In the genomic region with DNA sequence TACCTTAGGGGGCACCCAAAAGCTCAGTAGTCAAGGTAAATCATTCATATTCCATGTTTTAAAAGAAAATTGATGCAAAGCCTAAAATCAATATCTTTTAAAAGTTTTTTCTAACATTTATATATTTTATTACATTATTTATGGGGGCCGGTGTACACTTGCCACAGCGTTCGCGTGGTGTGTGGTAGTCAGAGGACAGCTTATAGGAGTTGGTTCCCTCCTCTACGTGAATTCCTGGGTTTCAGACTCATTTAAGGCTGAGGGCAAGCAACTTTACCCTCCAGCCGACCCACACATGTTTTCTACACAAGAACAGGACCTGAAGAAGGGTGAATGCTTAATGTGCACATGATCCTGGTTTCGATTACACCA, we compare ENCODE assay signal across 9 mouse cellular contexts. TPM values are rescaled to one million over a fixed set of nuclear protein-coding genes. Genes with fewer than 3 reads are reported as not detected.
A peak's percentile ranks its signal among the peaks of the same experiment; 100 is the strongest.
DNase-seq lines count a peak whose midpoint lies in the region; ATAC-seq and TF ChIP-seq lines count a peak whose summit lies in the region.
"Had no signal": no experiment of that assay in that cellular context is flagged by ENCODE, and none has a peak within 500 bp of the region (broad histone marks: within the 10 kb centered on the region; RNA-seq: fewer than 3 reads in every experiment).

No protein-coding gene starts in this region.

- 16% methylated on average over 7 of the region's 7 CpGs for WGBS in thymus, adult 2 months
- 11% methylated on average over 7 of the region's 7 CpGs for WGBS in liver, embryonic 12.5 days (ENCODE audit: insufficient replicate concordance)

- H3K9me3 ChIP-seq in erythroblast, embryonic 14.5 days (ENCODE audit: control insufficient read depth, low read length): no peaks in the 10 kb centered on the region
- H3K9me3 ChIP-seq in liver, embryonic 12.5 days (replicated peaks): no peaks in the 10 kb centered on the region

- H3K27ac ChIP-seq in thymus, adult 2 months (ENCODE audit: control insufficient read depth, insufficient read depth, low read length): peak overlapping the region; percentile 52; the same call in 1 of the 2 replicates
- H3K27ac ChIP-seq in liver, embryonic 12.5 days: peak overlapping the region; percentile 83

- ATAC-seq in erythroblast, adult 5-6 weeks (replicated peaks; ENCODE audit: low FRiP score, poor library complexity, severe bottlenecking): no peak
- peak; percentile 8; the same call in 1 of the 2 replicates for ATAC-seq in liver, embryonic 12.5 days

- peak overlapping the region; percentile 90 for H3K4me2 ChIP-seq in liver, embryonic 12.5 days

- H3K4me3 ChIP-seq in erythroblast, embryonic 14.5 days (replicated peaks): peak overlapping the region; percentile 85
- H3K4me3 ChIP-seq in thymus, adult 2 months (ENCODE audit: control insufficient read depth, insufficient read depth, low read length): peak overlapping the region; percentile 56
- H3K4me3 ChIP-seq in liver, embryonic 12.5 days: peak overlapping the region; percentile 68

- H3K9ac ChIP-seq in liver, embryonic 12.5 days: peak overlapping the region; percentile 71

- no peaks in the 10 kb centered on the region for H3K27me3 ChIP-seq in erythroblast, embryonic 14.5 days (ENCODE audit: control insufficient read depth)
- no peaks in the 10 kb centered on the region for H3K27me3 ChIP-seq in thymus, adult 2 months (ENCODE audit: control insufficient read depth, insufficient read depth, low read length)
- H3K27me3 ChIP-seq in liver, embryonic 12.5 days (replicated peaks): no peaks in the 10 kb centered on the region

- H3K36me3 ChIP-seq in erythroblast, embryonic 14.5 days (ENCODE audit: control insufficient read depth): peaks cover under 1% of the 10 kb centered on the region; the same call in 1 of the 2 replicates
- H3K36me3 ChIP-seq in thymus, adult 2 months (ENCODE audit: control insufficient read depth, insufficient read depth, low read length): no peaks in the 10 kb centered on the region
- no peaks in the 10 kb centered on the region for H3K36me3 ChIP-seq in liver, embryonic 12.5 days

- TF ChIP-seq POLR2A in thymus, adult 2 months (IDR thresholded peaks at IDR 0.05; ENCODE audit: control insufficient read depth, extremely low read depth, insufficient read depth, low read length, poor library complexity): no peak

- no peak for DNase-seq in thymus, adult 2 months
- DNase-seq in thymus, postnatal 10 days (ENCODE audit: low spot score in 2 of 2): no peak
- DNase-seq in natural killer cell, adult 2 months (ENCODE audit: low spot score in 2 of 2): no peak
- no peak for DNase-seq in right cerebral cortex, postnatal 4 days
- no peak for DNase-seq in layer of hippocampus, postnatal 14 days (ENCODE audit: low spot score in 2 of 2)

- TF ChIP-seq CTCF in thymus, adult 2 months (IDR thresholded peaks at IDR 0.05; ENCODE audit: borderline replicate concordance, control insufficient read depth, extremely low read depth, insufficient read depth, low read length, poor library complexity): no peak

- peaks cover 51% of the 10 kb centered on the region for H3K4me1 ChIP-seq in erythroblast, embryonic 14.5 days (ENCODE audit: control insufficient read depth)
- peaks cover 13% of the 10 kb centered on the region for H3K4me1 ChIP-seq in thymus, adult 2 months (replicated peaks; ENCODE audit: control insufficient read depth, insufficient read depth, low read length)
- H3K4me1 ChIP-seq in liver, embryonic 12.5 days: peaks cover 77% of the 10 kb centered on the region

RNA-seq across cellular contexts. Expression of gene Fdxr, which starts 0.7 kb away (rescaled TPM):
- polyA plus RNA-seq in erythroblast, embryonic 14.5 days (2012): 1.3 and 1.5 TPM in 2 replicates
- total RNA-seq in erythroblast, adult 5-6 weeks (2015; ENCODE audit: low replicate concordance): 4.2 TPM in 1 of 2 replicates, not detected in the other
- total RNA-seq in erythroblast, adult 5-6 weeks (2017; ENCODE audit: low replicate concordance): 2.9 TPM in 1 of 2 replicates, not detected in the other
- polyA plus RNA-seq in thymus, adult 2 months (2012; rRNA removed): 31.8 and 36.3 TPM in 2 replicates
- polyA plus RNA-seq in liver, embryonic 12.5 days (2016; fragmentation: Nextera tagmentation; extraction: Ambion mirVana): 17.1 and 17.8 TPM in 2 replicates
- 10 to 100 TPM; 19.4 to 21.3 TPM for total RNA-seq in layer of hippocampus, postnatal 14 days (2021)

RNA-seq across cellular contexts. Expression of gene Grin2c, which starts 10.5 kb away (rescaled TPM):
- 0.01 TPM in 2 replicates for polyA plus RNA-seq in erythroblast, embryonic 14.5 days (2012)
- total RNA-seq in erythroblast, adult 5-6 weeks (2015; ENCODE audit: low replicate concordance): not detected in 2 replicates
- total RNA-seq in erythroblast, adult 5-6 weeks (2017; ENCODE audit: low replicate concordance): not detected in 2 replicates
- polyA plus RNA-seq in thymus, adult 2 months (2012; rRNA removed): 6.5 and 7.1 TPM in 2 replicates
- 0.51 and 0.62 TPM in 2 replicates for polyA plus RNA-seq in liver, embryonic 12.5 days (2016; fragmentation: Nextera tagmentation; extraction: Ambion mirVana)
- 10 to 100 TPM; 41.7 to 47.0 TPM for total RNA-seq in layer of hippocampus, postnatal 14 days (2021)
- total RNA-seq: megakaryocyte-erythroid progenitor cell, adult 5-6 weeks had no signal

RNA-seq across cellular contexts. Expression of gene Fads6, which starts 19.9 kb away (rescaled TPM):
- 0.01 TPM in 1 of 2 replicates, not detected in the other for polyA plus RNA-seq in erythroblast, embryonic 14.5 days (2012)
- total RNA-seq in erythroblast, adult 5-6 weeks (2015; ENCODE audit: low replicate concordance): 0.21 TPM in 1 of 2 replicates, not detected in the other
- 0.26 and 0.84 TPM in 2 replicates for total RNA-seq in erythroblast, adult 5-6 weeks (2017; ENCODE audit: low replicate concordance)
- polyA plus RNA-seq in thymus, adult 2 months (2012; rRNA removed): 1.6 and 2.1 TPM in 2 replicates
- 2.2 and 2.4 TPM in 2 replicates for polyA plus RNA-seq in liver, embryonic 12.5 days (2016; fragmentation: Nextera tagmentation; extraction: Ambion mirVana)
- 10 to 100 TPM in 1 of 2 experiments, 1 to 10 TPM in 1; 10.0 to 10.2 TPM for total RNA-seq in layer of hippocampus, postnatal 14 days (2021)
- total RNA-seq: megakaryocyte-erythroid progenitor cell, adult 5-6 weeks had no signal

RNA-seq across cellular contexts. Expression of gene Otop2, which starts 29.4 kb away (rescaled TPM):
- not detected in 2 replicates for polyA plus RNA-seq in erythroblast, embryonic 14.5 days (2012)
- total RNA-seq in erythroblast, adult 5-6 weeks (2015; ENCODE audit: low replicate concordance): not detected in 2 replicates
- not detected in 2 replicates for total RNA-seq in erythroblast, adult 5-6 weeks (2017; ENCODE audit: low replicate concordance)
- 0.26 and 0.32 TPM in 2 replicates for polyA plus RNA-seq in thymus, adult 2 months (2012; rRNA removed)
- not detected in 2 replicates for polyA plus RNA-seq in liver, embryonic 12.5 days (2016; fragmentation: Nextera tagmentation; extraction: Ambion mirVana)
- not detected for total RNA-seq in layer of hippocampus, postnatal 14 days (2021)
- total RNA-seq: megakaryocyte-erythroid progenitor cell, adult 5-6 weeks had no signal

RNA-seq across cellular contexts. Expression of gene Ush1g, which starts 44.3 kb away (rescaled TPM):
- not detected in 2 replicates for polyA plus RNA-seq in erythroblast, embryonic 14.5 days (2012)
- total RNA-seq in erythroblast, adult 5-6 weeks (2015; ENCODE audit: low replicate concordance): not detected in 2 replicates
- total RNA-seq in erythroblast, adult 5-6 weeks (2017; ENCODE audit: low replicate concordance): not detected in 2 replicates
- 0.05 and 0.11 TPM in 2 replicates for polyA plus RNA-seq in thymus, adult 2 months (2012; rRNA removed)
- 0.25 and 0.32 TPM in 2 replicates for polyA plus RNA-seq in liver, embryonic 12.5 days (2016; fragmentation: Nextera tagmentation; extraction: Ambion mirVana)
- under 1 TPM; 0.16 to 0.45 TPM for total RNA-seq in layer of hippocampus, postnatal 14 days (2021)
- total RNA-seq: megakaryocyte-erythroid progenitor cell, adult 5-6 weeks had no signal
